Mouse (Mus musculus): ENCODE results near the gene Htatip2. TPM values are rescaled to one million over a fixed set of nuclear protein-coding genes. Genes with fewer than 3 reads are reported as not detected.

The Htatip2 gene
- polyA plus RNA-seq, 1 experiment, result 2.9 TPM

GRCm38 (mm10) chr7:49739448-49739847 lies 19.5 kb upstream of the Htatip2 start:
- no peak for TF ChIP-seq POLR2A (IDR thresholded peaks at IDR 0.05; ENCODE audit: insufficient read length, low read depth)
- no peak for TF ChIP-seq REST (IDR thresholded peaks at IDR 0.05; ENCODE audit: insufficient read depth, insufficient read length)

GRCm38 (mm10) chr7:49741474-49741873 lies 17.4 kb upstream of the Htatip2 start:
- no peaks in the 10 kb centered on the region for H3K36me3 ChIP-seq (ENCODE audit: control insufficient read depth, insufficient read depth)
- no peaks in the 10 kb centered on the region for H3K79me2 ChIP-seq (ENCODE audit: control insufficient read depth, insufficient read depth)
- no peak overlapping the region for H3K4me2 ChIP-seq (ENCODE audit: low read depth)
- TF ChIP-seq CEBPB (IDR thresholded peaks at IDR 0.05; ENCODE audit: insufficient read depth, poor library complexity, severe bottlenecking) (no peak), MAX (IDR thresholded peaks at IDR 0.05; ENCODE audit: low read depth) (no peak), POLR2A (IDR thresholded peaks at IDR 0.05; ENCODE audit: insufficient read length, low read depth) (no peak), TCF12 (IDR thresholded peaks at IDR 0.05; ENCODE audit: insufficient read depth, poor library complexity, severe bottlenecking) (no peak), TCF3 (IDR thresholded peaks at IDR 0.05; ENCODE audit: insufficient read length, low read depth) (no peak), E2F4 (IDR thresholded peaks at IDR 0.05; ENCODE audit: insufficient read depth) (no peak), MYOD1 (IDR thresholded peaks at IDR 0.05; ENCODE audit: control insufficient read depth in 1 of 3, insufficient read length in 2 of 3, low read depth in 2 of 3) (no peak), REST (IDR thresholded peaks at IDR 0.05; ENCODE audit: insufficient read depth, insufficient read length) (no peak), MYOG (IDR thresholded peaks at IDR 0.05; ENCODE audit: control insufficient read depth in 1 of 3, insufficient read depth in 1 of 3, insufficient read length in 2 of 3, low read depth in 2 of 3) (no peak), SRF (IDR thresholded peaks at IDR 0.05; ENCODE audit: control insufficient read depth, insufficient read length, low read depth) (no peak), POLR2AphosphoS2 (IDR thresholded peaks at IDR 0.05; ENCODE audit: insufficient read length, low read depth) (no peak), USF1 (IDR thresholded peaks at IDR 0.05; ENCODE audit: low read depth) (no peak)
- no peaks in the 10 kb centered on the region for H3K27me3 ChIP-seq (ENCODE audit: control insufficient read depth, insufficient read depth, insufficient read length)
- no peak overlapping the region for H3K4me3 ChIP-seq
- H3ac ChIP-seq (ENCODE audit: control insufficient read depth, insufficient read length), result no peak overlapping the region

More at GRCm38 (mm10) chr7:49739448-49739847, 19.5 kb upstream of the Htatip2 start:
- no peak overlapping the region for H3K4me3 ChIP-seq
- no peaks in the 10 kb centered on the region for H3K36me3 ChIP-seq (ENCODE audit: control insufficient read depth, insufficient read depth)
- no peak overlapping the region for H3ac ChIP-seq (ENCODE audit: control insufficient read depth, insufficient read length)
- no peaks in the 10 kb centered on the region for H3K27me3 ChIP-seq (ENCODE audit: control insufficient read depth, insufficient read depth, insufficient read length)
- no peaks in the 10 kb centered on the region for H3K79me2 ChIP-seq (ENCODE audit: control insufficient read depth, insufficient read depth)
- H3K4me2 ChIP-seq (ENCODE audit: low read depth), result no peak overlapping the region

GRCm38 (mm10) chr7:49741923-49742322 lies 17.0 kb upstream of the Htatip2 start:
- H3K4me2 ChIP-seq (ENCODE audit: low read depth), result no peak overlapping the region
- no peaks in the 10 kb centered on the region for H3K79me2 ChIP-seq (ENCODE audit: control insufficient read depth, insufficient read depth)
- TF ChIP-seq MYOD1 (IDR thresholded peaks at IDR 0.05; ENCODE audit: control insufficient read depth in 1 of 3, insufficient read length in 2 of 3, low read depth in 2 of 3) (no peak), POLR2AphosphoS2 (IDR thresholded peaks at IDR 0.05; ENCODE audit: insufficient read length, low read depth) (no peak), E2F4 (IDR thresholded peaks at IDR 0.05; ENCODE audit: insufficient read depth) (no peak)

GRCm38 (mm10) chr7:49751148-49751547 lies 7.8 kb upstream of the Htatip2 start:
- H3K4me3 ChIP-seq, result no peak overlapping the region
- TF ChIP-seq SRF (IDR thresholded peaks at IDR 0.05; ENCODE audit: control insufficient read depth, insufficient read length, low read depth) (no peak), POLR2AphosphoS2 (IDR thresholded peaks at IDR 0.05; ENCODE audit: insufficient read length, low read depth) (no peak), E2F4 (IDR thresholded peaks at IDR 0.05; ENCODE audit: insufficient read depth) (no peak), MAX (IDR thresholded peaks at IDR 0.05; ENCODE audit: low read depth) (no peak), MYOG (IDR thresholded peaks at IDR 0.05; ENCODE audit: control insufficient read depth in 1 of 3, insufficient read depth in 1 of 3, insufficient read length in 2 of 3, low read depth in 2 of 3) (no peak), MYOD1 (IDR thresholded peaks at IDR 0.05; ENCODE audit: control insufficient read depth in 1 of 3, insufficient read length in 2 of 3, low read depth in 2 of 3) (no peak), TCF12 (IDR thresholded peaks at IDR 0.05; ENCODE audit: insufficient read depth, poor library complexity, severe bottlenecking) (no peak), CEBPB (IDR thresholded peaks at IDR 0.05; ENCODE audit: insufficient read depth, poor library complexity, severe bottlenecking) (no peak), REST (IDR thresholded peaks at IDR 0.05; ENCODE audit: insufficient read depth, insufficient read length) (no peak), POLR2A (IDR thresholded peaks at IDR 0.05; ENCODE audit: insufficient read length, low read depth) (no peak)
- no peak overlapping the region for H3K4me2 ChIP-seq (ENCODE audit: low read depth)
- no peaks in the 10 kb centered on the region for H3K27me3 ChIP-seq (ENCODE audit: control insufficient read depth, insufficient read depth, insufficient read length)
- no peaks in the 10 kb centered on the region for H3K79me2 ChIP-seq (ENCODE audit: control insufficient read depth, insufficient read depth)
- H3K36me3 ChIP-seq (ENCODE audit: control insufficient read depth, insufficient read depth), result no peaks in the 10 kb centered on the region
- no peak overlapping the region for H3ac ChIP-seq (ENCODE audit: control insufficient read depth, insufficient read length)

More at GRCm38 (mm10) chr7:49741923-49742322, 17.0 kb upstream of the Htatip2 start:
- H3K27me3 ChIP-seq (ENCODE audit: control insufficient read depth, insufficient read depth, insufficient read length), result no peaks in the 10 kb centered on the region
- H3K36me3 ChIP-seq (ENCODE audit: control insufficient read depth, insufficient read depth), result no peaks in the 10 kb centered on the region
- no peak overlapping the region for H3K4me3 ChIP-seq
- H3ac ChIP-seq (ENCODE audit: control insufficient read depth, insufficient read length), result no peak overlapping the region

- Histone ChIP-seq H3K79me2 (ENCODE audit: control insufficient read depth, insufficient read depth) (no peaks in the 10 kb centered on the region), H3K36me3 (ENCODE audit: control insufficient read depth, insufficient read depth) (no peaks in the 10 kb centered on the region), H3K4me3 (no peak overlapping the region), H3K27me3 (ENCODE audit: control insufficient read depth, insufficient read depth, insufficient read length) (no peaks in the 10 kb centered on the region), H3ac (ENCODE audit: control insufficient read depth, insufficient read length) (no peak overlapping the region), H3K4me2 (ENCODE audit: low read depth) (no peak overlapping the region)
- TF ChIP-seq TCF12 (IDR thresholded peaks at IDR 0.05; ENCODE audit: insufficient read depth, poor library complexity, severe bottlenecking) (no peak), SRF (IDR thresholded peaks at IDR 0.05; ENCODE audit: control insufficient read depth, insufficient read length, low read depth) (no peak), MYOD1 (IDR thresholded peaks at IDR 0.05; ENCODE audit: control insufficient read depth in 1 of 3, insufficient read length in 2 of 3, low read depth in 2 of 3) (no peak), CEBPB (IDR thresholded peaks at IDR 0.05; ENCODE audit: insufficient read depth, poor library complexity, severe bottlenecking) (no peak), REST (IDR thresholded peaks at IDR 0.05; ENCODE audit: insufficient read depth, insufficient read length) (no peak), POLR2A (IDR thresholded peaks at IDR 0.05; ENCODE audit: insufficient read length, low read depth) (no peak), MAX (IDR thresholded peaks at IDR 0.05; ENCODE audit: low read depth) (no peak), POLR2AphosphoS2 (IDR thresholded peaks at IDR 0.05; ENCODE audit: insufficient read length, low read depth) (no peak), E2F4 (IDR thresholded peaks at IDR 0.05; ENCODE audit: insufficient read depth) (no peak), USF1 (IDR thresholded peaks at IDR 0.05; ENCODE audit: low read depth) (no peak), MYOG (IDR thresholded peaks at IDR 0.05; ENCODE audit: control insufficient read depth in 1 of 3, insufficient read depth in 1 of 3, insufficient read length in 2 of 3, low read depth in 2 of 3) (no peak), TCF3 (IDR thresholded peaks at IDR 0.05; ENCODE audit: insufficient read length, low read depth) (no peak)
Observed at GRCm38 (mm10) chr7:49752730-49753506, 6.0 kb upstream of the Htatip2 start.

Data from myocyte (in vitro differentiated cells).